Mouse (Mus musculus): ENCODE measurements around the gene Mecr.

The Mecr gene

DNA sequence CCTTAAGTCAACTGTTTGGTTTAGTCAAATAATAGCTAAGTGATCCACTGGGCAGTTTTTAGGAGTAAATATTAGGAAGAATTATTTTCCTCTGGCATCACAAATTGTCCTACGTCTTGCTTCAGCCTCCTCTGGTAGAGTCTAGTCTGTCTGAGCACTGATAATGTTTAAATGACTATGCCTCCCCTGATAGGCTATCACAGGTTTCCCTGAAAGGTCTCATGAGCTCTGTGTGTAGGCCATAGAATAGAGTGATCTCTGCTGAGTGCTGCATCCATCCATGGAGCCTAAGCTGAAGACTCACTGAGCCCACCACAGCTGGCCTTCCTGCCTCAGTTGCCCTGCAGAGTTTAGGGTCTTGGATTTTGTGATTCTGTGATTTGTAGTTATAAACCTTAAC is 45.3 kb downstream of the Mecr start:
- no peak for DNase-seq (ENCODE audit: extremely low read depth, low read depth, low spot score)

DNA sequence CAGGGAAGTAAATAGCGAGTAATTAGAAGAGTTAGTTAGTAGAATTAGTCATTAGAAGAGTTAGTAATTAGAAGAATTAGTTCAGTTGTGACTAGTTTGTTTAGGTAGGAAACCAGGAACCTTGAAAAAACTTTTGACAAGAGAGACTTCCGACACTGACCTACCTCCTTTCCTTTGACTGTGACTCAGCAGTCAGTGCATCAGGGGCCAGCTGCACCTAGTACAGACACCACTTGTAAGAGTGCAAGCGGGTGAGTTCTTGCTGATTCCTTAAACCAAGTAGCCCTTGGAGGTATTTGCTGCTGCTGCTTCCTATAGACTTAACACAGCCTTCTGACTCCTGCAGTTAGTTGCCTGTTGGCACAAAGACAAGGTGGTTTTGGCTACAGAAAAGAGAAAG is 47.4 kb downstream of the Mecr start:
- DNase-seq (ENCODE audit: extremely low read depth, low read depth, low spot score), result no peak

- no peak for DNase-seq (ENCODE audit: extremely low read depth, low read depth, low spot score)
These were observed 53.8 kb downstream of the Mecr start for GRCm38 (mm10) chr4:131897109-131897508.

DNA sequence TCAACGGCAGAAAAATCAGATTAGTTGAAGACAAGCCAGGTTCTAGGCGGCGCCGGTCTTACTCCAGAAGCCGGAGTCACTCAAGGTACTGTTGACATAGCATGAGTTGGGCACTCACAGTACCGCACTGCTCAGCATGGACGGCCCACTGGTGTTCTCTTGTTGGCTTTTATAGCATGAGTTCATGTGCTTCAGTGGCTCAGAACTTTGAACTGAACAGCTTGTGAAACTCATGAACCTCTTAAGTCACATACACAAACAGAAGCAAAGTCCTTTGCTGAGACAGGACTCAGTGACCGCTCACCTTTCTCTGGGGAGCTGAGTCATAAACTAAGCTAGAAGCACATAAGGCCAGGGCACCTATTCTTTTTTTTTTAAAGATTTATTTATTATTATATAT is 54.5 kb downstream of the Mecr start:
- DNase-seq (ENCODE audit: extremely low read depth, low read depth, low spot score), result no peak

DNA sequence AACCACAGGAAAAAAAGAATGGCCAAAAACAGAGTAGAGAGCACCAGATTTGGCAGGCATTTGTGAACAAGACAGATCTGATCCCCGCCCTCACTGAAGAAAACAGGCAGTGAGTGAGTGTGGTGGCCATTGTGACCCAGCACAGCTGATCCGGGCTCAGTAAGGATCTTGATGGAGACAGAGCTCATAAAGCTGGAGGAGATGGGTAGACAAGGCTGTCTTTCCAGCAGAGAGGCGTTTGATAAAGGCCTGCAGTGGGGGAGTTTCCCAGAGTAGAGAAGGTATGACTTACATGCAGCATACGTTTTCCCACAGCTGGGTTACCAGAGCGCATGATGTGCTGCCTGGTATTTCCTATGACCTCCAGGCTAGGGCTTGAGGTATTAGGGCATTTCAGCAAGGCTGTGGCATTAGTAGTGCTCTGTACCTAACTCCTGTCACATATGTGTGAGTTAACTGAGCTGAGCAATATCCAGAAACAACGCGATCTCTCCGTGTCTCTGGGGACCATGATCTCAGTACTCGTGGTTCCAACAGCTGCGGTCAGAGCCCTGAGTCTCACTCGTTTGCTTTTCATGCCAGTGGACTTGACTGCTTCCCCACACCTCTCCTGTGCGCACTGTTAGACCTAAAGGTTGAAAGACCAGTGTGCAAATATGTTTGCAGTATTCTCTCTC is 55.4 kb downstream of the Mecr start:
- DNase-seq (ENCODE audit: extremely low read depth, low read depth, low spot score), result no peak

DNA sequence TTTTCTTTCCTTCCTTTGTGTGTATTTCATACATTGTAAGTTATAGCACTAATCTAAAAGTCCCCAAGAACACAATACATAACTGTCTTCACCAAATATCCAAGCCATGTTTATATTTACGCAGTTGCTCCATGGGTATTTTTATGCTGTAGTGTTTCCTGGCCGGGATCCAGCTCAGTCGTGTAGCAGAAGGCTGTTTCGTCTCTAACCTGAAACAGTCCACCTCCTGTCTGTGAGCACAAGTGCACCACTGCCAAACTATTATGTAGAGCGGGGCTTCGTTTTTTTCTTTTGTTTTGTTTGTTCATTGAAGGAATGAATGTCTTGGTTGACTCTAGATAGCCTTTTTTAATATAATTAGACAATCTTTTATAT is 55.9 kb downstream of the Mecr start:
- DNase-seq (ENCODE audit: extremely low read depth, low read depth, low spot score), result no peak

GRCm38 (mm10) chr4:131901090-131901489 is 57.8 kb downstream of the Mecr start:
- DNase-seq (ENCODE audit: extremely low read depth, low read depth, low spot score), result no peak

- DNase-seq (ENCODE audit: extremely low read depth, low read depth, low spot score), result no peak
These were observed 61.2 kb downstream of the Mecr start for GRCm38 (mm10) chr4:131904478-131904877.

GRCm38 (mm10) chr4:131906423-131906822 is 63.2 kb downstream of the Mecr start:
- DNase-seq (ENCODE audit: extremely low read depth, low read depth, low spot score), result peak; percentile 19

DNA sequence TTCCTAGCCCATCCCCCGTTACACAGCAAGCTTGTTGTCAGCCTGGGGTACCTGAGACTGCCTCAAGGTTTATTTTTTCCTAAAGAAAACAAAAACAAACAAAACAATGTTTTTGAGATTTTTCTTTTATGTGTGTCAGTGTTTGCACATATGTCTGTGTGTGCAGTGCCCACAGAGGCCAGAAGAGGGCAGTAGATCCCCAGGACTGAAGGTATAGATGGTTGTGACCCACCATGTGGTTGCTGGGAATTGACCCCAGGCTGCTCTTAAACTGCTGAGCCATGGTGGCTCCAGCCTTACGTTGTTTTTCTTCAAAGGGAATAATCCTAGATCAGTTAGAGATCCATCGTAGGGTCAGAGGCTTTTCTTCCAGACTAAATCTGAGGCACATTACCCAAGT is 64.6 kb downstream of the Mecr start:
- DNase-seq (ENCODE audit: extremely low read depth, low read depth, low spot score), result no peak

DNA sequence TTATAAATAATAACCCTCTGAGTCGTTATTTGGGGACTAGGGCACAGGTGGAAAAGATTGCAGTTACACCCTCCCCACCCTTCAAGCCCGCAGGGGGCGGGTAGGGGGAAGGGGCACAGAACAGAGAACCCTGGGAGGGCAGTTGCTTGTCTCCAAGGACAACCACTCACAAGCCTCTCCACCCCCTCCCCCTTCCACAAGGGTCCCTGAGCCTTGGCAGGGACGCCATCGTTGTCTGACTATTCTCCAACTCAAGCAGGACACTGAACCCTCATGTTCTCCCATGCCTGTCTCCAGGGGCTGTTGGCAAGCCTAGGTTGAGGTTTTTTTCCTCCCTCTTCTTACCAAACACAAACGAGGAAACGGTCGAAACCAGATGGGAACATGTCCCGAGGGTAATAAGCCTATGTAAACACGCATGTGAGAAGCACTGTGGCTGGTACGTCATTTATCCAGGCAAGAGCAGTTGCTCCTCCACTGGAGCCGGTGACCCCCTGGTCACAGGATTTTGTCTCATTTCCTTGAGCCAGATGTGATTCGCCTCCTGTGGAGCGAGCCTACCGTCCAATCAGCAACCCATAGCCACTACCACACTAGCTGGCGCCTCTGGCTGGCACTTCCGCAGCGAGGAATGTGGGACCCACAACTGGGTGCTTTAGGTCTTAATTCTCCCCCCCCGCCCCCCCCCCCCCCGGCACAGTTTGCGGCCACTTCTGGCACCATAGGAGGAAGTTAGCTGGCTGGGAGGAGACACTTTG is 67.1 kb downstream of the Mecr start:
- no peak for DNase-seq (ENCODE audit: extremely low read depth, low read depth, low spot score)

DNA sequence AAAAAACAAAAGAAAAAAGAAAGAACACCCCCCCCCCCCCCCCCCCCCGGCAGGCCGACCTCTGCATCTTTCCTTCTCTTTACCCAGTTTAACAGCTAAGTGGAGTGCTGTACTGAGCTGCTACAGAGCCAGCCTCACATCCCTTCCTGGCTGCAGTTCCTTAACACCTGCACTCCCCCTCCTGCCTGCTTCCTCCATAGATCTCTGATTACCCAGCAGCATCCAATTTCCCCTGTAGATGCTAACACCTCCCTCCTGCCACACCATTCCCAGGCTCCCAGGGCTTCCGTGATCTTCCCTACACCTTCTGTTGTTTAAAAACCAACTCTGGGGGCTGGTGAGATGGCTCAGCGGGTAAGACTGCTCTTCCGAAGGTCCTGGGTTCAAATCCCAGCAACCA is 68.3 kb downstream of the Mecr start:
- no peak for DNase-seq (ENCODE audit: extremely low read depth, low read depth, low spot score)

- DNase-seq (ENCODE audit: extremely low read depth, low read depth, low spot score), result no peak
These were observed 70.3 kb downstream of the Mecr start for GRCm38 (mm10) chr4:131913526-131913925.

- DNase-seq (ENCODE audit: extremely low read depth, low read depth, low spot score), result no peak
These were observed 70.9 kb downstream of the Mecr start for GRCm38 (mm10) chr4:131914046-131914643.

DNA sequence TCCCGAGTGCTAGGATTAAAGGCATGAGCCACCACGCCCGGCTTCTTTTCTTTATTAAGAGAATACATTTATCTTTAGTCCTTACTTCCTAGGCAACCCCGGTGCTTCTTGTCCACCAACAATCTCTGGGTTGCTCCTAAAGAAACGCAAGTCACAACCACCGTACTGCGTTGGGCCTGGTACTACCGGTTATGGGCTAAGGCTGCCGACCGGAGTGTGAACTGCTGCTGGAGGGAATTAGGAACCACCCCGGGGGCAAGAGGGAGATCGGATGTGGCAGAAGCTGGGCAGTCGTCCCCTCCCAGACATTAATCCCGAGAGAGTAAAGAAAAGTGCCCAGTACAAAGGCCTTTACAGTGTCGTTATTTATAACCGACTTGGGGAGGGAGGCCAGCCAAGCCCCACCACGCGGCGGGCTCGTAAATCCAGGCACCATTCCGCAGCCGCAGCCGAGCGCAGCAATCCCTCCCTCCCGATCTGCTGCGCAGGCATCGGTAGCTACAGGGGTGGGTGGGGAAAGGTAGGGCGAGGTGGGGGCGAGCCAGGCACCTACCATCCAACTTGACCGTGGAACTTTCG is 71.7 kb downstream of the Mecr start:
- no peak for DNase-seq (ENCODE audit: extremely low read depth, low read depth, low spot score)

- no peak for DNase-seq (ENCODE audit: extremely low read depth, low read depth, low spot score)
These were observed 72.6 kb downstream of the Mecr start for GRCm38 (mm10) chr4:131915821-131916328.

DNA sequence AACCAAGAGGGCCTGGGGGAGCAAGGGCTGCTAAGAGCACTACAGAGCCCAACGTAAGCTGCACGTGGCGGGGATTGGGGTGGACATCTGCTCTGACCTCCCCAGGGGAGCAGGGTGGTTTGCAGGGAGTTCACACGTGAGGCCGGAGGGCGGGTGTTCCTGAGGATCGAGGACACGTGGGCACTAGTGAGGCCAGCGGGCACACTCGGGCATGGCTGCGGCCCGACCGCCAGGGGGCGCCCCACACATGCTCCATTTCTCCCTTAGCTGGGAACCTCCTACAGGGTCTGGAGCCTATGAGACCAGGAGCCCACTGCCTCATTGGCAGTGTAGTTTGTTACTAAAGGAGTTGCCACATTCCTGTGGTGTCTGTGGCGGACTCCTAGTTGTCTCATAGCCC is 73.2 kb downstream of the Mecr start:
- no peak for DNase-seq (ENCODE audit: extremely low read depth, low read depth, low spot score)

- no peak for DNase-seq (ENCODE audit: extremely low read depth, low read depth, low spot score)
These were observed 73.8 kb downstream of the Mecr start for GRCm38 (mm10) chr4:131917010-131917555.

All from fat pad, adult 2 months (tissue).